Mouse (Mus musculus): ENCODE measurements around the gene Phf24. TPM values are rescaled to one million over a fixed set of nuclear protein-coding genes. Genes with fewer than 3 reads are reported as not detected.

Gene Phf24
- polyA plus RNA-seq, 1 experiment from 2014 or later: 0.18 TPM

DNA sequence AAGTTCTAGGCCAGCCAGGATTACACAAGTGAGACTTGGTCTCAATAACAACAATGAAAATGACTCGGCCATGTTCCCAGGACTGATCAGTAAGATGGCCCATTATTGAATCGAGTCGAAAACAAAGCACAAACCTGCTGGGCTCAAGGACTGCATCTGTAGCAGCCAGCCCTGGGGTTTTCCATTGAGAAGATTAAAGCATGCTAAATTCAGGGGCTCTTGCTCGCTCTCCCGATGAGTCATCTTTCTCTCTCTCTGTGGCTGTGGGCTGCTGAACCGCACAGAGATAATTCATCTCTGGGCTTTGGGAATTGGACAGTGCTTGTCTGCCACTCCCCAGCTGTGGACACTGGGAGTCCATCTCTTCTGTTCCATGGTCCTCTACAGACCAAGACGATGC is 24.9 kb downstream of the Phf24 start:
- H3K4me2 ChIP-seq: no peak overlapping the region
- no peaks in the 10 kb centered on the region for H3K36me3 ChIP-seq
- H3K27ac ChIP-seq: no peak overlapping the region
- H3K4me3 ChIP-seq: no peak overlapping the region
- H3K9me3 ChIP-seq (replicated peaks): no peaks in the 10 kb centered on the region
- H3K27me3 ChIP-seq (replicated peaks): peaks cover 90% of the 10 kb centered on the region
- ATAC-seq: no peak
- no peaks in the 10 kb centered on the region for H3K4me1 ChIP-seq
- WGBS (ENCODE audit: insufficient replicate concordance): 57% methylated on average over 7 of the region's 7 CpGs
- H3K9ac ChIP-seq: no peak overlapping the region

GRCm38 (mm10) chr4:42943341-42943740 is 26.9 kb downstream of the Phf24 start:
- Histone ChIP-seq H3K27me3 (replicated peaks) (peaks cover 92% of the 10 kb centered on the region), H3K9me3 (replicated peaks) (no peaks in the 10 kb centered on the region), H3K4me2 (no peak overlapping the region), H3K4me3 (no peak overlapping the region), H3K36me3 (no peaks in the 10 kb centered on the region), H3K27ac (no peak overlapping the region), H3K9ac (no peak overlapping the region), H3K4me1 (no peaks in the 10 kb centered on the region)
- ATAC-seq: no peak
- WGBS (ENCODE audit: insufficient replicate concordance): 70% methylated on average over 5 of the region's 5 CpGs

DNA sequence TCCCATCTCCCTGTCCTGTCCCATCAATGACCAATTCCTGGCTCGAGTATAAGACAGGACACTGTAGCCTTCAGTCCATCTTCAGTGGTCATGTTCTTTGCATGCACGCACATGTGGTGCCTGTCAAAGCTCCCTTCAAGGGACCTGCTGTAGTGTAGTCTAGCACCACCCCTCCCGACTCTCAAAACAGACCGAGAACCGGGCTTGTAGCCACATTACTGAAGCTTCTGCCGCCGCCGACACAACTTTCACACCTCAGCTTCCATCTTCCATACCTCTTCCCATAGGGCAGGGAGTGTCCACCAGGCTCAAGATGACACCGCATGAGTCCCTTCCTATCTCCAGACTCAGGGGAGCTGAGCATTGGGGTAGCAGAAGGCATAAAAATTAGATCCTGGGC is 27.7 kb downstream of the Phf24 start:
- Histone ChIP-seq H3K4me1 (no peaks in the 10 kb centered on the region), H3K27ac (no peak overlapping the region), H3K36me3 (no peaks in the 10 kb centered on the region), H3K4me3 (no peak overlapping the region), H3K9ac (no peak overlapping the region), H3K9me3 (replicated peaks) (no peaks in the 10 kb centered on the region), H3K27me3 (replicated peaks) (peaks cover 92% of the 10 kb centered on the region), H3K4me2 (no peak overlapping the region)
- WGBS (ENCODE audit: insufficient replicate concordance): 69% methylated on average over 9 of the region's 9 CpGs
- ATAC-seq: no peak

DNA sequence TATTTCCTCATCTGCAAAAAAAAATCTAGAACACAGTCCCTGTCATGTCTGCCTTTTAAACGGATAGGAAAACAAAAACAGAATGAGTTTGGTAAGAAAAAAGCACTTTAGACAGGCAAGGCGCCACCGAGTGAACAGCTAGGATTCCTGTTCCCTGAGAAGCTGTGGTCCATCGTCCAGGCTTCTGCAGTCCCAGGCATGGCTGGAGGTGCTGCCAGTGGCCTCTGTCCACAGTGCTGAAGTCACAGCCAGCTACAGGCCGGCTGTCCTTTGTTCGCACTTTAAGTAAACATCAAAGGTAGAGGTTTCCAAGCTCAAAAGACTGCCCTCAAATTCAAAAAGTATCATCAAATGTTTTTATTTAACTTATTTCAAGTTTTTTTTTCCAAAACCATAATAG is 28.6 kb downstream of the Phf24 start:
- 9% methylated on average over 6 of the region's 6 CpGs for WGBS (ENCODE audit: insufficient replicate concordance)
- no peak for ATAC-seq

DNA sequence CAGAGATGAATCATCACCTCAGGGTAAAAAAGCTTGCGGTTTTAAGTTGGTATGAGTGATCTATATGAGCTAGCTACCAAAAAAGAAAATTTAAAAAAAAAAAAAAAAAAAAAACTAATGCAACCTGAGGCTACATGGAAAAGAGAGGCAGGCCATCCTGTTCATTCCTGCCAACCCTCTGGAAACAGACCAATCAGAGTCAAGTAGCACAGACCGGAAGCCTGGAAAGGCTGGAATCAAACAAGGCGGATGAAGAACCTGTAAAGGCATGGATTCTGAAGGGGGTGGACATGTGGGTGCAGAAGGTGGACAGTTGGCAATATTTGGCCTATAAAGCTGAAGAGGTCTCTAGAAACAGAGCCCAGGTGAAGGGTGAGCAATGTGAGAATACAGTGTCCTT is 29.0 kb downstream of the Phf24 start:
- ATAC-seq: no peak
- Histone ChIP-seq H3K27ac (no peak overlapping the region), H3K36me3 (no peaks in the 10 kb centered on the region), H3K4me3 (no peak overlapping the region), H3K9me3 (replicated peaks) (no peaks in the 10 kb centered on the region), H3K4me2 (no peak overlapping the region), H3K27me3 (replicated peaks) (peaks cover 92% of the 10 kb centered on the region), H3K4me1 (peaks cover 9% of the 10 kb centered on the region), H3K9ac (no peak overlapping the region)
- WGBS (ENCODE audit: insufficient replicate concordance): 83% methylated on average over 3 of the region's 3 CpGs

More for the DNA sequence above, 28.6 kb downstream of the Phf24 start:
- no peaks in the 10 kb centered on the region for H3K9me3 ChIP-seq (replicated peaks)
- H3K4me1 ChIP-seq: peaks cover 5% of the 10 kb centered on the region
- no peak overlapping the region for H3K4me3 ChIP-seq
- no peak overlapping the region for H3K9ac ChIP-seq
- peaks cover 92% of the 10 kb centered on the region for H3K27me3 ChIP-seq (replicated peaks)
- no peak overlapping the region for H3K27ac ChIP-seq
- H3K36me3 ChIP-seq: no peaks in the 10 kb centered on the region
- no peak overlapping the region for H3K4me2 ChIP-seq

DNA sequence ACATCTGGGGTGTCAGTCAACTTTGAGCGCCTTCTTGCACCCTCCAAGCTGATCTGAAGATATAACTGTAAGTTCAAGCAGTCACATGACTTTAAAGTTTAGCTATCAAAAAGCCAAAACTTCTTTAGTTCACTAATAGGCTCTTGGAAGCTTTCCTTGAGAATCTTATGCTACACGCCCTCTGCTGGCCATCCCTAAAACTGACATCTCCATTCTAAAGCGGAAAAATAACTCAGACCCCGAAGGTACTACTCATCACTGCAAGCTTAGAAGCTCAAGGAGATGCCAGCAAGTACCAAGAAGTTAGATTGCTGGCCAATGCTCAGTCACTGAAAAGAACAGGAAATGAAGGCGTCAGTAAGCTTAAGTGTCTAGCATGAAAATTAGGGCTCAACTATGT is 29.5 kb downstream of the Phf24 start:
- H3K27me3 ChIP-seq (replicated peaks): peaks cover 92% of the 10 kb centered on the region
- ATAC-seq: no peak
- no peak overlapping the region for H3K9ac ChIP-seq
- H3K9me3 ChIP-seq (replicated peaks): no peaks in the 10 kb centered on the region
- no peak overlapping the region for H3K27ac ChIP-seq
- no peaks in the 10 kb centered on the region for H3K36me3 ChIP-seq
- WGBS (ENCODE audit: insufficient replicate concordance): 9% methylated on average over 5 of the region's 5 CpGs
- H3K4me3 ChIP-seq: no peak overlapping the region
- no peak overlapping the region for H3K4me2 ChIP-seq
- H3K4me1 ChIP-seq: peaks cover 12% of the 10 kb centered on the region

DNA sequence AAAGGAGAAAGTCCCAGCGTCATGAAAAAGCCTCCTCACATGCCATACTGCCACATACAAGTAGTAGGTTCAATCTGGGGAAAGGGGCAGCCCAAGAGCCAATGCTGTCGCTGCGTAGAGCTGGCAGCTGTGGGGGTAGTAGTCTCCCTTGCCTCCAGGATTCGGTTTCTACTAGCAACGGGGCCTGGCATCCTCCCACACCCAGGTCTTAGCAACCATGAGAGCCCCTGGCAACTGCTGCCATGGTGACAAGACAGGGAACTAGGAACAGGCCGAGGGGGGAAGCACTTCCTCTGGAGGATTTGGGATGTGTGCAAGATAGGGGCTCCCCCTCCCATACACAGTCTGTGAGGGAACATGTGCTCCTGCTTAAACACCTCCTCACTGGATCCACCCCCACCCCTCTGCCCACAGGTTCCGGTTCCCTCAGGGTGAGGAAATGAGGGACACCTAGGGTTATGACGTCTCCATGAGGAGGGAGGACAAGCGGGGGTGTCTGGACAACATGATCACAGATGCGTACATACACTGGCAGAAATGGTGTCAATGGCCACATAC is 30.4 kb downstream of the Phf24 start:
- H3K36me3 ChIP-seq: no peaks in the 10 kb centered on the region
- no peaks in the 10 kb centered on the region for H3K9me3 ChIP-seq (replicated peaks)
- no peak overlapping the region for H3K9ac ChIP-seq
- H3K4me2 ChIP-seq: no peak overlapping the region
- no peak overlapping the region for H3K27ac ChIP-seq
- H3K4me3 ChIP-seq: no peak overlapping the region
- peaks cover 92% of the 10 kb centered on the region for H3K27me3 ChIP-seq (replicated peaks)
- H3K4me1 ChIP-seq: peaks cover 15% of the 10 kb centered on the region
- WGBS (ENCODE audit: insufficient replicate concordance): 49% methylated on average over 10 of the region's 10 CpGs
- ATAC-seq: no peak

DNA sequence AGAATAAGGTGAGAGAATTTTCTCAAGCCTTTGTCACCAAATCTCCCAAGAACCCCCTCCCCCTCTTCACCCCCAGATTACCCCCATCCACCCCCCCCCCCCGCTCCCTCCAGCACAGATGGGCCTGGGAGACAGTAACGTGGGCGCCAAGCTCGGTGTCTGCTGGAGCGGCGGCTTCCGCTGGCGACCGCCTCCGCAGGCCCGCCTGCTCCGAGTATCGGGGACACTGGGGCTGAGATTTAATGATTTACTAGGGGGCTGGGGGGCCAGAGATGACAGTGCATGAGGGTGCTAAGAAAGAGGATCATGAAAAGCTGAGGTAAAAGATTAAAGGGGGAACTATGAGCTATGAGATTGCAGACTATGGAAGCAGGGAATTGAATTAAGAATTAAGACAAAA is 32.1 kb downstream of the Phf24 start:
- WGBS (ENCODE audit: insufficient replicate concordance): 30% methylated on average over 13 of the region's 13 CpGs
- Histone ChIP-seq H3K4me1 (peaks cover 15% of the 10 kb centered on the region), H3K9me3 (replicated peaks) (no peaks in the 10 kb centered on the region), H3K27me3 (replicated peaks) (peaks cover 86% of the 10 kb centered on the region), H3K9ac (no peak overlapping the region), H3K27ac (no peak overlapping the region), H3K4me3 (no peak overlapping the region), H3K4me2 (no peak overlapping the region), H3K36me3 (no peaks in the 10 kb centered on the region)
- ATAC-seq: no peak

DNA sequence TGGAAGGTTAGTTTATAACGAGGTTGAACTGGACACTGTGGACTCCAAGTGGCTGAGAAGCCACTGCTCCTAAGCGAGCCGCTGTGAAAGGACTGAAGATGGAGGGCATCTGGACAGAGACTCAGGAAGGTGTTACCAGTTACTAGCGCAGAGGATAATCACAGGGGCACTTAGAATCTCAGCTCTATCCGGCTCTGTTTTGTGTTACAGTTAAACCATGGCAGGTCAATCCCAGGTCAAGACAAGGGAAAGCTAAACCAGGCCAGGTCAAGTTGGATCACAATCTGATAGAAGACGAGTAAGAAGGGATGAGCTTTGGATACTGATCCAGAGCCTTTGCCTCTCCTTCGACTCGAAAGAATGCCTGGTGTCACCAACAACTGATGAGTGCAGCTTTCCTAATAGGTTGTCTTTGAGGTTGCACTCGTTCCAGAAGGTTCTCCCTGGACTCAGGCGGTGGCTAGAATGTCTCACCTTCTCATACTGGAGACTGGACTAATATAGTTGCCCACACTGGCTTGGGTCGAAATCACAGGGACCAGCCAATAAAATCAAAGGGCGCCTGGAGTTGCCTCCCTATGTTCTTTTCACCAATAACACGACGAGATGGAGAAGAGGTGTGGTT is 32.7 kb downstream of the Phf24 start:
- peaks cover 81% of the 10 kb centered on the region for H3K27me3 ChIP-seq (replicated peaks)
- ATAC-seq: no peak
- H3K4me1 ChIP-seq: peaks cover 15% of the 10 kb centered on the region
- no peak overlapping the region for H3K27ac ChIP-seq
- no peaks in the 10 kb centered on the region for H3K9me3 ChIP-seq (replicated peaks)
- peak overlapping the region; percentile 91 for H3K4me2 ChIP-seq
- 8% methylated on average over 14 of the region's 14 CpGs for WGBS (ENCODE audit: insufficient replicate concordance)
- H3K4me3 ChIP-seq: peak overlapping the region; percentile 64
- H3K9ac ChIP-seq: no peak overlapping the region
- H3K36me3 ChIP-seq: no peaks in the 10 kb centered on the region

GRCm38 (mm10) chr4:42949676-42950051 is 33.2 kb downstream of the Phf24 start, which contains the start of gene Dnajb5:
Gene Dnajb5, plus strand, starts transcription at chr4:42949814.
- under 1% methylated on average over 38 of the region's 39 CpGs for WGBS (ENCODE audit: insufficient replicate concordance)
- Histone ChIP-seq H3K27ac (peak within 1 kb of the TSS; percentile 58), H3K27me3 (replicated peaks) (peaks cover 77% of the 10 kb centered on the region), H3K4me1 (peaks cover 15% of the 10 kb centered on the region), H3K9me3 (replicated peaks) (no peaks in the 10 kb centered on the region), H3K9ac (peak within 1 kb of the TSS; percentile 65), H3K4me2 (peak within 1 kb of the TSS; percentile 91), H3K36me3 (no peaks in the 10 kb centered on the region), H3K4me3 (peak within 1 kb of the TSS; percentile 64)
- peak; percentile 89 for ATAC-seq

- Histone ChIP-seq H3K27me3 (replicated peaks) (peaks cover 72% of the 10 kb centered on the region), H3K9me3 (replicated peaks) (no peaks in the 10 kb centered on the region), H3K27ac (peak overlapping the region; percentile 58), H3K4me2 (peak overlapping the region; percentile 91), H3K36me3 (no peaks in the 10 kb centered on the region), H3K4me3 (peak overlapping the region; percentile 64), H3K4me1 (peaks cover 15% of the 10 kb centered on the region), H3K9ac (peak overlapping the region; percentile 65)
- ATAC-seq: peak; percentile 44
- 3% methylated on average over 21 of the region's 27 CpGs for WGBS (ENCODE audit: insufficient replicate concordance)
Measured at GRCm38 (mm10) chr4:42950065-42950558, 33.7 kb downstream of the Phf24 start.

GRCm38 (mm10) chr4:42951206-42952195 is 35.0 kb downstream of the Phf24 start:
- Histone ChIP-seq H3K9me3 (replicated peaks) (no peaks in the 10 kb centered on the region), H3K4me2 (no peak overlapping the region), H3K36me3 (no peaks in the 10 kb centered on the region), H3K27me3 (replicated peaks) (peaks cover 63% of the 10 kb centered on the region), H3K4me3 (no peak overlapping the region), H3K4me1 (peaks cover 15% of the 10 kb centered on the region), H3K9ac (no peak overlapping the region), H3K27ac (no peak overlapping the region)
- 46% methylated on average over 11 of the region's 11 CpGs for whole genome bisulfite sequencing (ENCODE audit: insufficient replicate concordance)
- no peak for ATAC-seq
